Mouse (Mus musculus) midbrain, postnatal 0 days (tissue): ENCODE data around the gene Numbl. TPM values are rescaled to one million over a fixed set of nuclear protein-coding genes. Genes with fewer than 3 reads are reported as not detected.
A peak's percentile ranks its signal among the peaks of the same experiment; 100 is the strongest.

Experiments used
- ATAC-seq: fragments of 200-750 bp; cut with Nextera tagmentation; 2 replicates; pipeline ENCODE4 v1.8.0; 2017; ENCODE audit warnings: moderate number of reproducible peaks, mild to moderate bottlenecking, moderate TSS enrichment, moderate library complexity; ENCODE audit not compliant: low FRiP score
- DNase-seq: peaks from one replicate; pipeline ENCODE4 v3.0.0-alpha.2; 2015; ENCODE audit warnings: low spot score
- H3K27ac ChIP-seq: fragments of 300-500 bp; sonication (generic); 2 replicates; pipeline ENCODE4 v1.5.1; 2014; ENCODE audit warnings: low read depth, mild to moderate bottlenecking, low read length, mixed read lengths
- H3K27me3 ChIP-seq: fragments of 300-500 bp; sonication (generic); 2 replicates; pipeline ENCODE4 v1.6.1; 2014; ENCODE audit warnings: low read length, control low read depth, mixed read lengths; ENCODE audit not compliant: insufficient read depth
- H3K36me3 ChIP-seq: fragments of 300-500 bp; sonication (generic); 2 replicates; pipeline ENCODE4 v1.6.1; 2014; ENCODE audit warnings: low read length, control low read depth, mixed read lengths; ENCODE audit not compliant: insufficient read depth
- H3K4me1 ChIP-seq: fragments of 300-500 bp; sonication (generic); 2 replicates; pipeline ENCODE4 v1.6.1; 2014; ENCODE audit warnings: mild to moderate bottlenecking, control low read depth, antibody characterized with exemption, low read length, mixed read lengths; ENCODE audit not compliant: insufficient read depth
- H3K4me2 ChIP-seq: fragments of 300-500 bp; sonication (generic); 2 replicates; pipeline ENCODE4 v1.6.1; 2014; ENCODE audit warnings: low read depth, mild to moderate bottlenecking, low read length, mixed read lengths; ENCODE audit not compliant: poor library complexity, severe bottlenecking
- H3K4me3 ChIP-seq: fragments of 300-500 bp; sonication (generic); 2 replicates; pipeline ENCODE4 v1.5.1; 2014; ENCODE audit warnings: low read depth, mild to moderate bottlenecking, low read length, moderate library complexity
- H3K9ac ChIP-seq: fragments of 300-500 bp; sonication (generic); replicated peaks from 2 replicates; pipeline ENCODE4 v1.6.1; 2014; ENCODE audit warnings: mild to moderate bottlenecking, low read length, moderate library complexity, mixed read lengths; ENCODE audit not compliant: poor library complexity, severe bottlenecking
- H3K9me3 ChIP-seq: fragments of 300-500 bp; sonication (generic); 2 replicates; pipeline ENCODE4 v1.6.1; 2016; ENCODE audit warnings: low read length, control low read depth
- CTCF ChIP-seq: IDR thresholded peaks from 2 replicates; pipeline ENCODE4 v1.5.1; 2016; ENCODE audit warnings: antibody characterized with exemption, mild to moderate bottlenecking
- WGBS: fragments of 180-500 bp; shearing (Covaris S2); extraction: QIAGEN DNeasy Blood & Tissue Kit; methylation state at CpG from one replicate; pipeline ENCODE4 v1.1.7; 2014; 5-methylcytosine and 5-hydroxymethylcytosine counted together
- polyA plus RNA-seq: library from polyadenylated mRNA; unstranded; fragments of >200 nt; fragmentation: Nextera tagmentation; extraction: Ambion mirVana; gene quantifications from 2 replicates; pipeline ENCODE4 v1.2.1, GENCODE M21; 2015
- total RNA-seq: library from RNA; depleted of rRNA; stranded (reverse); fragments of >200 nt; gene quantifications from 2 replicates; pipeline ENCODE4 v1.2.3, GENCODE M21; 2014

Gene Numbl
- total and polyA plus RNA-seq, 2 experiments from 2014 or later = 60.9 to 147 TPM

DNA sequence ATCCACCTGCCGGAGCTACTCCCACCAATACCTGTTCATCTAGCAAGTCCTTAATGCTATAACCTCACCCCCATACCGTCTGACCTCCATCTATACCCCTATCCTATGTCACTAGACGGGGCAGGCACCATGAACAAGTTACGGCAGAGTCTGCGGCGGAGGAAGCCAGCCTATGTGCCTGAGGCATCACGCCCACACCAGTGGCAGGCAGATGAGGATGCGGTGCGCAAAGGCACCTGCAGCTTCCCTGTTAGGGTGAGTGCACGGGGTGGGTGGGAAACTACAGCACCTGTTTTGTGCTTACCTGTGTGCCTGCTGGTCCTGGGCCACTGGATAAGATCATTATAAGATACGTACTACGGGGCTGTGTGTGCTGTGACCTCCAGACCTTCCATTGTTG is 6.5 kb downstream of the Numbl start:
- WGBS = 93% methylated on average over 12 of the region's 12 CpGs
- DNase-seq (no peak), ATAC-seq (no peak)
- Histone ChIP-seq H3K4me1 (peaks cover 8% of the 10 kb centered on the region; the same call in 1 of the 2 replicates), H3K36me3 (peaks cover 42% of the 10 kb centered on the region), H3K4me2 (no peak overlapping the region), H3K9me3 (no peaks in the 10 kb centered on the region), H3K4me3 (no peak overlapping the region), H3K27me3 (no peaks in the 10 kb centered on the region), H3K9ac (no peak overlapping the region), H3K27ac (no peak overlapping the region)
- no peak for TF ChIP-seq CTCF

DNA sequence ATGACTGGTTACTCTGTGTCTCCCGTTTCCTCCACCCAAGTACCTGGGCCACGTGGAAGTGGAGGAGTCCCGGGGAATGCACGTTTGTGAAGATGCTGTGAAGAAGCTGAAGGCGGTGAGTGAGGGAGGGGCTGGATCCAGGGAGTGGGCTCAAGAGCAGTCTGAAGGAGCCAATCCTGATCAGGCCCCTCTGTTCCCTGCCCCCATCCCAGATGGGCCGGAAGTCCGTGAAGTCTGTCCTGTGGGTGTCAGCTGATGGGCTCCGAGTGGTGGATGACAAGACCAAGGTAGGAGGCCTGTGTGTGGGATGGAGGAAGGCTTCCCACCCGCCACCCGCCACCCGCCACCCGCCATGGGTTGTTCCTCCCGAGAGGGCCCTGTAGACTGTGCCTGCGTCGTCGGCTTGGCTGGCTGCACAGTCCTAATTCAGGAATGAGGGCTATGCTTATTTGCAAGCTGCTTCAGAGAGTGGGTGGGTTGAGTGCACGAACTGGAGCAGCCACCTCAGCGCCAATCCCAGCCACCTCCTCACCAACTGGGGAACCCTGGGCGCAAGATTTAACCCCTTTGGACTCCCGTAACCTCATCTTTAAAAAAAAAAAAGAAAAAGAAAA is 8.4 kb downstream of the Numbl start:
- WGBS = 79% methylated on average over 20 of the region's 20 CpGs
- H3K4me1 ChIP-seq = no peaks in the 10 kb centered on the region
- no peak for ATAC-seq
- no peak overlapping the region for H3K27ac ChIP-seq
- no peak overlapping the region for H3K9ac ChIP-seq
- TF ChIP-seq CTCF = no peak
- no peak overlapping the region for H3K4me3 ChIP-seq
- no peak overlapping the region for H3K4me2 ChIP-seq
- H3K9me3 ChIP-seq = no peaks in the 10 kb centered on the region
- peaks cover 58% of the 10 kb centered on the region for H3K36me3 ChIP-seq
- no peaks in the 10 kb centered on the region for H3K27me3 ChIP-seq
- DNase-seq = no peak

DNA sequence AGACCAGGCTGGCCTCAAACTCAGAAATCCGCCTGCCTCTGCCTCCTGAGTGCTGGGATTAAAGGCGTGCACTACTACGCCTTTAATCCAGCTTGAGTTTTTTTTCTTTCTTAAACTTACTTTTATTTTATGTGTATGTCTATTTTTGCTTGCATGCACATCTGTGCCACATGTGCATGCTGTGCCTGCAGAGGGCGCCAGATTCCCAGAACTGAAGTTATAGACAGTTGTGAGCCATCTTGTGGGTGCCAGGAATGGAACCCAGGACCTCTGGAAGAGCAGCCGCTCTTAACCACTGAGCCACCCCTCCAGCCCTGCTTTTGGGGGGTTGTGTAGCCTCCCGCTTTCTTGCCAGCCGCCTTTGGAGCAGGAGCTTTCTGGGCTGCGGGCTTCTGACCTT is 13.2 kb downstream of the Numbl start:
- no peak for ATAC-seq
- peaks cover 73% of the 10 kb centered on the region for H3K36me3 ChIP-seq
- peak; percentile 38 for TF ChIP-seq CTCF

DNA sequence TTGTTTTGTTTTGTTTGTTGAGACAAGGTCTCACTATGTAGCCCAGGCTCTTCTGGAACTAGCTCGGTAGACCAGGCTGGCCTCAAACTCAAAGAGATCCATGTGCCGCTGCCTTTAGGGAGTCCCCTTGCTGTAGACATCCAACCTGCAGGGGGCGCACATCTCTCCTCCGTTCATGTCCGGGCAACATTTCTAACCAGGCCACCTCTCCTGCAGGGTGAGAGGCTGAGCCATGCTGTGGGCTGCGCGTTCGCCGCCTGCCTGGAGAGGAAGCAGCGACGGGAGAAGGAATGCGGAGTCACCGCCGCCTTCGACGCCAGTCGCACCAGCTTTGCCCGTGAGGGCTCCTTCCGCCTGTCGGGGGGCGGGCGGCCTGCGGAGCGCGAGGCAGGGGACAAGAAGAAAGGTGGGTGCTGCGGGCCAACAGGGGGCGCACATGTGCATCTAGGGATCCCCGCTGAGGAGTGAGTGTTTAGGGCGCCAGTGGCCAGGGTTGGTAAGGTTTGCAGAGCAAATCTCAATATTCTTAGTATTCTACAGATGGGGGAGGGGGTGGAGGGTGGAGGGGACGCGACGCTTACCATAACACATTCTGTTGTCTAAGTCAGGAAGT is 15.6 kb downstream of the Numbl start:
- Histone ChIP-seq H3K9me3 (no peaks in the 10 kb centered on the region), H3K4me3 (no peak overlapping the region), H3K27ac (no peak overlapping the region), H3K27me3 (no peaks in the 10 kb centered on the region), H3K36me3 (peaks cover 77% of the 10 kb centered on the region), H3K4me2 (no peak overlapping the region), H3K4me1 (no peaks in the 10 kb centered on the region), H3K9ac (no peak overlapping the region)
- DNase-seq = no peak
- peak; percentile 63 for TF ChIP-seq CTCF
- 68% methylated on average over 32 of the region's 32 CpGs for WGBS
- peak; percentile 25 for ATAC-seq

More for the DNA sequence above, 13.2 kb downstream of the Numbl start:
- no peak overlapping the region for H3K4me3 ChIP-seq
- no peak overlapping the region for H3K4me2 ChIP-seq
- H3K9me3 ChIP-seq = no peaks in the 10 kb centered on the region
- H3K27me3 ChIP-seq = no peaks in the 10 kb centered on the region
- WGBS = 89% methylated on average over 8 of the region's 8 CpGs
- no peak overlapping the region for H3K27ac ChIP-seq
- DNase-seq = no peak
- H3K9ac ChIP-seq = no peak overlapping the region
- H3K4me1 ChIP-seq = no peaks in the 10 kb centered on the region

DNA sequence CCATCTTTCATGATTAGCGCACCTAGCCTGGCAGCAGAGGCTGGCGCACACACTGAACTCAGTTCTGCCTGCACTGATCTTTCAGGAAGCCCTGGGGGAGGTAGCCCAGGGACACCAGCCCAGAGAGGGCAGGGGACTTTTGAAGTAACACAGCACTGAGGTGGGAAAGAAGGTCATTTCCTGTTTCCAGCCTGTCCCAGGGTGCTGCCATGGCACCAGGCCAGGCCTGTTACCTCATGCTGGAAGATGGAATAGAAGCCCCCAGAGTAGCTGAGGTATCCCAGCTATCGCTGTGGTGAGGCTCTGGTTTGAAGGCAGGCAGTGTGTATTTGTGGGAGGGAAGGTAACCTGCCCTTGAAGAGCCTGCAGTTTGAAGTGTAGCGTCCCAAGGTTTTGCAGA is 16.7 kb downstream of the Numbl start:
- no peak for TF ChIP-seq CTCF
- Histone ChIP-seq H3K36me3 (peaks cover 80% of the 10 kb centered on the region), H3K4me2 (no peak overlapping the region), H3K4me3 (no peak overlapping the region), H3K4me1 (no peaks in the 10 kb centered on the region), H3K27me3 (no peaks in the 10 kb centered on the region), H3K9me3 (no peaks in the 10 kb centered on the region), H3K9ac (no peak overlapping the region), H3K27ac (no peak overlapping the region)
- no peak for ATAC-seq
- DNase-seq = no peak
- 93% methylated on average over 4 of the region's 4 CpGs for WGBS

DNA sequence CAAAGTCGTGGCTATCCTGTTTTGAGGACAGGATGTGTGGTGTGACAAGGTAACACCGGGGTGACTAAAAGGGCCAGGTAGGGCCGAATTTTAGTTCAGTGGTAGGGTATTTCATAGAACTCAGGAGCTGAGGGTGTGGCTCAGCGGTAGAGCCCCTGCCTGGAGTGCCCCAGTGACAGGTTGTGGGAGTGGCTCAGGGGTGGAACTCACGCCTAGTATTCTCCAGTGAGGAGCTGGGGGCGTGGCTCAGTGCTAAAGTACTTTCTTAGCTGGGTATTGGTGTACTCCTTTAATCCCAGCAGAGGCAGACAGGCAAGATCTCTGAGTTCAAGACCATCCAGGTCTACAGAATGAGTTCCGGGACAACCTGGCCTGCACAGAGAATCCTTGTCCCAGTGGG is 17.8 kb downstream of the Numbl start:
- peaks cover 79% of the 10 kb centered on the region for H3K36me3 ChIP-seq
- no peak overlapping the region for H3K27ac ChIP-seq
- no peak for TF ChIP-seq CTCF
- H3K4me1 ChIP-seq = no peaks in the 10 kb centered on the region
- ATAC-seq (no peak), DNase-seq (no peak)
- H3K9ac ChIP-seq = no peak overlapping the region
- no peak overlapping the region for H3K4me3 ChIP-seq
- no peaks in the 10 kb centered on the region for H3K27me3 ChIP-seq
- WGBS = 78% methylated on average over 7 of the region's 7 CpGs
- no peaks in the 10 kb centered on the region for H3K9me3 ChIP-seq
- no peak overlapping the region for H3K4me2 ChIP-seq
